Mouse (Mus musculus): ENCODE results near the gene Zfp61. TPM values are rescaled to one million over a fixed set of nuclear protein-coding genes. Genes with fewer than 3 reads are reported as not detected.

Gene Zfp61
- polyA plus RNA-seq, 1 experiment from 2014 or later, result 15.9 TPM

- peak overlapping the region; percentile 95 for H3K4me2 ChIP-seq (ENCODE audit: low read length)
- H3K9me3 ChIP-seq (ENCODE audit: control insufficient read depth, low read length), result no peaks in the 10 kb centered on the region
- peak overlapping the region; percentile 73 to 83 for H3K4me3 ChIP-seq (ENCODE audit: control insufficient read depth in 1 of 2, insufficient read depth in 1 of 2, low read depth in 1 of 2, low read length in 2 of 2)
- H3K27ac ChIP-seq (replicated peaks in 1 of 2; ENCODE audit: control insufficient read depth in 1 of 2, insufficient read depth in 1 of 2, low read depth in 2 of 2, low read length in 2 of 2), result peak overlapping the region in 1 of 2 experiments; percentile 3; a peak in 1 of 4 replicates
- 30% methylated on average over 29 of the region's 29 CpGs for WGBS
- peaks cover 8% of the 10 kb centered on the region; the same call in 1 of the 2 replicates for H3K27me3 ChIP-seq (ENCODE audit: control insufficient read depth, insufficient read depth, low read length)
- peak overlapping the region; percentile 87 for H3K9ac ChIP-seq (ENCODE audit: low read length)
- peaks cover 5 to 9% of the 10 kb centered on the region in 2 experiments for H3K4me1 ChIP-seq (ENCODE audit: control insufficient read depth in 2 of 2, insufficient read depth in 2 of 2, low read length in 2 of 2)
- no peak; the same call in 1 of the 2 replicates for ATAC-seq (ENCODE audit: insufficient number of reproducible peaks, insufficient read depth, low FRiP score, low read depth)
- H3K36me3 ChIP-seq (ENCODE audit: control insufficient read depth, insufficient read depth, low read length), result peaks cover 10% of the 10 kb centered on the region
These were observed 14.9 kb upstream of the Zfp61 start for GRCm38 (mm10) chr7:24315726-24316566.

GRCm38 (mm10) chr7:24299823-24300481 lies 1.1 kb downstream of the Zfp61 start:
- Histone ChIP-seq H3K4me3 (ENCODE audit: control insufficient read depth in 1 of 2, insufficient read depth in 1 of 2, low read depth in 1 of 2, low read length in 2 of 2) (peak overlapping the region; percentile 36 to 77), H3K4me1 (ENCODE audit: control insufficient read depth in 2 of 2, insufficient read depth in 2 of 2, low read length in 2 of 2) (peaks cover 5 to 16% of the 10 kb centered on the region in 2 experiments; a peak in 3 of 4 replicates), H3K9ac (ENCODE audit: low read length) (peak overlapping the region; percentile 68), H3K27ac (replicated peaks in 1 of 2; ENCODE audit: control insufficient read depth in 1 of 2, insufficient read depth in 1 of 2, low read depth in 2 of 2, low read length in 2 of 2) (no peak overlapping the region; a peak in 1 of 4 replicates), H3K27me3 (ENCODE audit: control insufficient read depth, insufficient read depth, low read length) (no peaks in the 10 kb centered on the region), H3K4me2 (ENCODE audit: low read length) (peak overlapping the region; percentile 92), H3K36me3 (ENCODE audit: control insufficient read depth, insufficient read depth, low read length) (peaks cover 43% of the 10 kb centered on the region), H3K9me3 (ENCODE audit: control insufficient read depth, low read length) (no peaks in the 10 kb centered on the region)
- WGBS, result 2% methylated on average over 18 of the region's 18 CpGs
- peak; percentile 23; the same call in 1 of the 2 replicates for ATAC-seq (ENCODE audit: insufficient number of reproducible peaks, insufficient read depth, low FRiP score, low read depth)

- H3K27me3 ChIP-seq (ENCODE audit: control insufficient read depth, insufficient read depth, low read length), result no peaks in the 10 kb centered on the region
- H3K9me3 ChIP-seq (ENCODE audit: control insufficient read depth, low read length), result no peaks in the 10 kb centered on the region
- ATAC-seq (ENCODE audit: insufficient number of reproducible peaks, insufficient read depth, low FRiP score, low read depth), result peak; percentile 82
- peak overlapping the region; percentile 58 to 77 for H3K4me3 ChIP-seq (ENCODE audit: control insufficient read depth in 1 of 2, insufficient read depth in 1 of 2, low read depth in 1 of 2, low read length in 2 of 2)
- H3K36me3 ChIP-seq (ENCODE audit: control insufficient read depth, insufficient read depth, low read length), result peaks cover 47% of the 10 kb centered on the region
- peaks cover 5 to 16% of the 10 kb centered on the region in 2 experiments; a peak in 3 of 4 replicates for H3K4me1 ChIP-seq (ENCODE audit: control insufficient read depth in 2 of 2, insufficient read depth in 2 of 2, low read length in 2 of 2)
- H3K9ac ChIP-seq (ENCODE audit: low read length), result peak overlapping the region; percentile 84
- under 1% methylated on average over 47 of the region's 47 CpGs for WGBS
- H3K27ac ChIP-seq (replicated peaks in 1 of 2; ENCODE audit: control insufficient read depth in 1 of 2, insufficient read depth in 1 of 2, low read depth in 2 of 2, low read length in 2 of 2), result peak overlapping the region; percentile 53 to 79
- peak overlapping the region; percentile 92 for H3K4me2 ChIP-seq (ENCODE audit: low read length)
These were observed 1.9 kb downstream of the Zfp61 start for GRCm38 (mm10) chr7:24298973-24299708.

GRCm38 (mm10) chr7:24298635-24298972 lies 2.4 kb downstream of the Zfp61 start:
- no peaks in the 10 kb centered on the region for H3K27me3 ChIP-seq (ENCODE audit: control insufficient read depth, insufficient read depth, low read length)
- no peak; the same call in 1 of the 2 replicates for ATAC-seq (ENCODE audit: insufficient number of reproducible peaks, insufficient read depth, low FRiP score, low read depth)
- peaks cover 5 to 16% of the 10 kb centered on the region in 2 experiments; a peak in 3 of 4 replicates for H3K4me1 ChIP-seq (ENCODE audit: control insufficient read depth in 2 of 2, insufficient read depth in 2 of 2, low read length in 2 of 2)
- peak overlapping the region; percentile 84 for H3K9ac ChIP-seq (ENCODE audit: low read length)
- H3K9me3 ChIP-seq (ENCODE audit: control insufficient read depth, low read length), result no peaks in the 10 kb centered on the region
- peak overlapping the region; percentile 58 to 77 for H3K4me3 ChIP-seq (ENCODE audit: control insufficient read depth in 1 of 2, insufficient read depth in 1 of 2, low read depth in 1 of 2, low read length in 2 of 2)
- H3K4me2 ChIP-seq (ENCODE audit: low read length), result peak overlapping the region; percentile 92
- H3K27ac ChIP-seq (replicated peaks in 1 of 2; ENCODE audit: control insufficient read depth in 1 of 2, insufficient read depth in 1 of 2, low read depth in 2 of 2, low read length in 2 of 2), result 0 out of 4 replicates have a peak overlapping the region, but pooled peaks of 1 of the 2 experiments have one; percentile 79
- under 1% methylated on average over 12 of the region's 12 CpGs for WGBS
- peaks cover 52% of the 10 kb centered on the region for H3K36me3 ChIP-seq (ENCODE audit: control insufficient read depth, insufficient read depth, low read length)

- WGBS, result 90% methylated on average over 15 of the region's 15 CpGs
- Histone ChIP-seq H3K27me3 (ENCODE audit: control insufficient read depth, insufficient read depth, low read length) (no peaks in the 10 kb centered on the region), H3K9me3 (ENCODE audit: control insufficient read depth, low read length) (no peaks in the 10 kb centered on the region), H3K27ac (replicated peaks in 1 of 2; ENCODE audit: control insufficient read depth in 1 of 2, insufficient read depth in 1 of 2, low read depth in 2 of 2, low read length in 2 of 2) (no peak overlapping the region), H3K4me1 (ENCODE audit: control insufficient read depth in 2 of 2, insufficient read depth in 2 of 2, low read length in 2 of 2) (peaks cover 5 to 16% of the 10 kb centered on the region in 2 experiments; a peak in 3 of 4 replicates), H3K4me2 (ENCODE audit: low read length) (no peak overlapping the region; the same call in 1 of the 2 replicates), H3K9ac (ENCODE audit: low read length) (no peak overlapping the region), H3K4me3 (ENCODE audit: control insufficient read depth in 1 of 2, insufficient read depth in 1 of 2, low read depth in 1 of 2, low read length in 2 of 2) (no peak overlapping the region; a peak in 1 of 4 replicates), H3K36me3 (ENCODE audit: control insufficient read depth, insufficient read depth, low read length) (peaks cover 52% of the 10 kb centered on the region)
- no peak for ATAC-seq (ENCODE audit: insufficient number of reproducible peaks, insufficient read depth, low FRiP score, low read depth)
These were observed 3.5 kb downstream of the Zfp61 start for GRCm38 (mm10) chr7:24297361-24298095.

GRCm38 (mm10) chr7:24296386-24296785 lies 4.6 kb downstream of the Zfp61 start:
- Histone ChIP-seq H3K27ac (replicated peaks in 1 of 2; ENCODE audit: control insufficient read depth in 1 of 2, insufficient read depth in 1 of 2, low read depth in 2 of 2, low read length in 2 of 2) (no peak overlapping the region), H3K36me3 (ENCODE audit: control insufficient read depth, insufficient read depth, low read length) (peaks cover 58% of the 10 kb centered on the region), H3K9me3 (ENCODE audit: control insufficient read depth, low read length) (no peaks in the 10 kb centered on the region), H3K27me3 (ENCODE audit: control insufficient read depth, insufficient read depth, low read length) (no peaks in the 10 kb centered on the region), H3K4me1 (ENCODE audit: control insufficient read depth in 2 of 2, insufficient read depth in 2 of 2, low read length in 2 of 2) (peaks cover 5 to 16% of the 10 kb centered on the region in 2 experiments; a peak in 3 of 4 replicates), H3K4me2 (ENCODE audit: low read length) (no peak overlapping the region), H3K4me3 (ENCODE audit: control insufficient read depth in 1 of 2, insufficient read depth in 1 of 2, low read depth in 1 of 2, low read length in 2 of 2) (no peak overlapping the region), H3K9ac (ENCODE audit: low read length) (no peak overlapping the region)
- 90% methylated on average over 7 of the region's 7 CpGs for WGBS
- no peak for ATAC-seq (ENCODE audit: insufficient number of reproducible peaks, insufficient read depth, low FRiP score, low read depth)

All from heart, embryonic 14.5 days (tissue).